12 mouse cellular contexts compared by ENCODE assay signal in genomic region chr11:118142547-118143165, GRCm38 (mm10). TPM values are rescaled to one million over a fixed set of nuclear protein-coding genes. Genes with fewer than 3 reads are reported as not detected.
A peak's percentile ranks its signal among the peaks of the same experiment; 100 is the strongest.
DNase-seq lines count a peak whose midpoint lies in the region; ATAC-seq and TF ChIP-seq lines count a peak whose summit lies in the region.
"Had no signal": no experiment of that assay in that cellular context is flagged by ENCODE, and none has a peak within 500 bp of the region (broad histone marks: within the 10 kb centered on the region; RNA-seq: fewer than 3 reads in every experiment).

No protein-coding gene starts in this region.

- 0 out of 2 replicates have a peak, but pooled peaks cover 8% of the 10 kb centered on the region for H3K27me3 ChIP-seq in forebrain, embryonic 12.5 days
- H3K27me3 ChIP-seq in forebrain, embryonic 11.5 days (ENCODE audit: control insufficient read depth, insufficient read depth, low read length) = no peaks in the 10 kb centered on the region
- no peaks in the 10 kb centered on the region for H3K27me3 ChIP-seq in spleen, adult 2 months (ENCODE audit: control insufficient read depth, insufficient read depth, low read length)

- no peak for TF ChIP-seq CTCF in spleen, adult 2 months (IDR thresholded peaks at IDR 0.05; ENCODE audit: extremely low read depth, insufficient read depth, insufficient read length, insufficient replicate concordance)

- no peak for ATAC-seq in forebrain, embryonic 12.5 days (ENCODE audit: low FRiP score)
- ATAC-seq in forebrain, embryonic 11.5 days (replicated peaks; ENCODE audit: low FRiP score) = no peak

- H3K36me3 ChIP-seq in forebrain, embryonic 12.5 days (replicated peaks) = no peaks in the 10 kb centered on the region
- no peaks in the 10 kb centered on the region for H3K36me3 ChIP-seq in forebrain, embryonic 11.5 days (ENCODE audit: control insufficient read depth, insufficient read depth, low read length)
- H3K36me3 ChIP-seq in spleen, adult 2 months (ENCODE audit: control insufficient read depth, insufficient read depth, low read length) = no peaks in the 10 kb centered on the region

- peaks cover 12% of the 10 kb centered on the region for H3K4me1 ChIP-seq in forebrain, embryonic 12.5 days
- H3K4me1 ChIP-seq in forebrain, embryonic 11.5 days (replicated peaks; ENCODE audit: control insufficient read depth, insufficient read depth, low read length) = no peaks in the 10 kb centered on the region; the same call in 1 of the 2 replicates
- peaks cover 23% of the 10 kb centered on the region for H3K4me1 ChIP-seq in spleen, adult 2 months (ENCODE audit: control insufficient read depth, insufficient read depth, insufficient read length)

- 5% methylated on average over 7 of the region's 7 CpGs for WGBS in forebrain, embryonic 12.5 days
- 12% methylated on average over 7 of the region's 7 CpGs for WGBS in forebrain, embryonic 11.5 days
- 83% methylated on average over 7 of the region's 7 CpGs for whole genome bisulfite sequencing in spleen, adult 2 months

- H3K27ac ChIP-seq in forebrain, embryonic 12.5 days = peak overlapping the region; percentile 4; the same call in 1 of the 2 replicates
- H3K27ac ChIP-seq in forebrain, embryonic 11.5 days (ENCODE audit: low read depth, low read length) = no peak overlapping the region
- H3K27ac ChIP-seq in spleen, adult 2 months (ENCODE audit: insufficient read depth, low read length) = peak overlapping the region; percentile 12; the same call in 1 of the 2 replicates
- H3K27ac ChIP-seq: liver, embryonic 14.5 days had no signal

- H3K4me3 ChIP-seq in forebrain, embryonic 12.5 days (replicated peaks) = no peak overlapping the region
- no peak overlapping the region for H3K4me3 ChIP-seq in forebrain, embryonic 11.5 days (ENCODE audit: low read depth, low read length)
- no peak overlapping the region for H3K4me3 ChIP-seq in spleen, adult 2 months (ENCODE audit: extremely low read depth, insufficient read depth, insufficient read length)

- H3K9ac ChIP-seq in forebrain, embryonic 12.5 days = no peak overlapping the region
- no peak overlapping the region for H3K9ac ChIP-seq in forebrain, embryonic 11.5 days (ENCODE audit: low read length)
- H3K9ac ChIP-seq: liver, embryonic 14.5 days had no signal

- H3K4me2 ChIP-seq in forebrain, embryonic 12.5 days = no peak overlapping the region
- H3K4me2 ChIP-seq in forebrain, embryonic 11.5 days (ENCODE audit: low read depth, low read length, severe bottlenecking) = no peak overlapping the region

- H3K9me3 ChIP-seq in forebrain, embryonic 12.5 days = no peaks in the 10 kb centered on the region
- no peaks in the 10 kb centered on the region; the same call in 1 of the 2 replicates for H3K9me3 ChIP-seq in forebrain, embryonic 11.5 days (ENCODE audit: control insufficient read depth, low read length)

- TF ChIP-seq POLR2A in spleen, adult 2 months (IDR thresholded peaks at IDR 0.05; ENCODE audit: low read depth, low read length) = no peak

- intact Hi-C loops in gastrocnemius, postnatal 14 days (cut with DNase I; ENCODE audit: low total_unique reads) = no loop called here

- DNase-seq in forebrain, embryonic 11.5 days (ENCODE audit: low spot score) = no peak
- DNase-seq in spleen, adult 2 months (ENCODE audit: low read depth in 1 of 2, low spot score in 2 of 2) = no peak
- no peak for DNase-seq in spleen, postnatal 14 days (ENCODE audit: low spot score in 2 of 2)
- DNase-seq in induced T-regulatory cell, adult 2 months (ENCODE audit: low read depth) = peak; percentile 45
- DNase-seq in retina, embryonic 14.5 days (ENCODE audit: low spot score) = peak; percentile 30
- no peak for DNase-seq in cerebellum, postnatal 10 days
- DNase-seq in gastrocnemius, postnatal 14 days = no peak
- DNase-seq: adrenal gland, adult 8-10 months; cerebellum, adult 8-10 months; kidney, adult 2 months had no signal

RNA-seq across cellular contexts. Expression of gene Dnah17, which starts 12.2 kb away (rescaled TPM):
- polyA plus RNA-seq in forebrain, embryonic 12.5 days (2016; fragmentation: Nextera tagmentation; extraction: Ambion mirVana) = 0.19 and 0.34 TPM in 2 replicates
- 0.17 and 0.21 TPM in 2 replicates for polyA plus RNA-seq in forebrain, embryonic 11.5 days (2014; fragmentation: Nextera tagmentation; extraction: Ambion mirVana)
- 0.21 and 0.23 TPM in 2 replicates for polyA plus RNA-seq in spleen, adult 2 months (2012; rRNA removed)
- total RNA-seq in gastrocnemius, postnatal 14 days (2021) = under 1 TPM; 0.04 to 0.08 TPM

Comparison
In these comparisons a context has a peak if more than half of its experiments do, and no peak if none do; other contexts are left out.
1. DNase-seq: peak in induced T-regulatory cell, adult 2 months (single experiment) and retina, embryonic 14.5 days (single experiment); none in forebrain, embryonic 11.5 days (single experiment), spleen, adult 2 months (0 of 2), spleen, postnatal 14 days (0 of 2), cerebellum, postnatal 10 days (0 of 2) and gastrocnemius, postnatal 14 days (single experiment).